Mouse (Mus musculus) megakaryocyte progenitor cell, adult 5-6 weeks (primary cell): ENCODE results near the gene Necab3. TPM values are rescaled to one million over a fixed set of nuclear protein-coding genes. Genes with fewer than 3 reads are reported as not detected.
A peak's percentile ranks its signal among the peaks of the same experiment; 100 is the strongest.

ENCODE experiments used
- ATAC-seq: replicated peaks from 2 replicates; pipeline ENCODE4 v1.8.0; 2016; ENCODE audit warnings: mild to moderate bottlenecking, moderate TSS enrichment, inconsistent platforms; ENCODE audit not compliant: poor library complexity
- total RNA-seq, 2 experiments: library from RNA; stranded (forward) in 1 of 2; stranded (reverse) in 1 of 2; fragments of 157-497, 149-512 nt in 1 of 2; fragments of 200-1000 nt in 1 of 2; gene quantifications; 2 replicates each; pipeline versions ENCODE4 v1.2.3 to v1.2.4; 2015 to 2017

Gene Necab3
- total RNA-seq, 2 experiments from 2014 or later: 1.3 to 3.9 TPM

- peak; percentile 26 for ATAC-seq
Measured at GRCm38 (mm10) chr2:154574271-154574670, 15.6 kb upstream of the Necab3 start.

- no peak for ATAC-seq
Measured at GRCm38 (mm10) chr2:154572996-154573395, 14.3 kb upstream of the Necab3 start.

- no peak for ATAC-seq
Measured at GRCm38 (mm10) chr2:154571976-154572375, 13.3 kb upstream of the Necab3 start.

- ATAC-seq: no peak
Measured at GRCm38 (mm10) chr2:154571266-154571665, 12.6 kb upstream of the Necab3 start.

- ATAC-seq: no peak
Measured at GRCm38 (mm10) chr2:154570666-154571065, 12.0 kb upstream of the Necab3 start.

- ATAC-seq: peak; percentile 80
Measured at GRCm38 (mm10) chr2:154569836-154570286, 11.2 kb upstream of the Necab3 start, which contains the start of gene E2f1. Gene E2f1 (minus strand): TSS chr2:154569892.

- ATAC-seq: peak; percentile 47
Measured at GRCm38 (mm10) chr2:154569071-154569748, 10.5 kb upstream of the Necab3 start.

- ATAC-seq: no peak; the same call in 1 of the 2 replicates
Measured at GRCm38 (mm10) chr2:154568329-154569070, 9.8 kb upstream of the Necab3 start.

- no peak for ATAC-seq
Measured at GRCm38 (mm10) chr2:154567766-154568165, 9.1 kb upstream of the Necab3 start.

- no peak for ATAC-seq
Measured at GRCm38 (mm10) chr2:154566641-154567040, 8.0 kb upstream of the Necab3 start.

- no peak for ATAC-seq
Measured at GRCm38 (mm10) chr2:154565562-154565961, 6.9 kb upstream of the Necab3 start.

- no peak for ATAC-seq
Measured at GRCm38 (mm10) chr2:154563612-154564170, 5.0 kb upstream of the Necab3 start.

GRCm38 (mm10) chr2:154557184-154557832 lies 1.4 kb downstream of the Necab3 start:
- no peak for ATAC-seq

- ATAC-seq: no peak
Measured at GRCm38 (mm10) chr2:154555235-154555634, 3.5 kb downstream of the Necab3 start.

GRCm38 (mm10) chr2:154552424-154552907 lies 6.2 kb downstream of the Necab3 start:
- peak; percentile 81 for ATAC-seq

- ATAC-seq: peak; percentile 27
Measured at GRCm38 (mm10) chr2:154551927-154552326, 6.8 kb downstream of the Necab3 start.

GRCm38 (mm10) chr2:154551476-154551875 lies 7.2 kb downstream of the Necab3 start, which contains the start of gene Actl10:
Gene Actl10 (plus strand): TSS chr2:154551776.
- ATAC-seq: no peak

- ATAC-seq: no peak
Measured at GRCm38 (mm10) chr2:154550937-154551336, 7.8 kb downstream of the Necab3 start.

- ATAC-seq: no peak
Measured at GRCm38 (mm10) chr2:154549886-154550189, 8.9 kb downstream of the Necab3 start.

- ATAC-seq: peak; percentile 52
Measured at GRCm38 (mm10) chr2:154549127-154549885, 9.4 kb downstream of the Necab3 start.
